Mouse (Mus musculus): ENCODE measurements around the gene Six5. TPM values are rescaled to one million over a fixed set of nuclear protein-coding genes. Genes with fewer than 3 reads are reported as not detected.

Six5 gene
- polyA plus RNA-seq, 1 experiment from 2014 or later, result 5.2 TPM

- no peaks in the 10 kb centered on the region for H3K27me3 ChIP-seq (replicated peaks)
- peak overlapping the region; percentile 84 for H3K27ac ChIP-seq
- H3K36me3 ChIP-seq, result peaks cover 17% of the 10 kb centered on the region
- WGBS, result 36% methylated on average over 4 of the region's 4 CpGs
- peak overlapping the region; percentile 56; the same call in 1 of the 2 replicates for H3K9ac ChIP-seq
- peaks cover 14% of the 10 kb centered on the region for H3K4me1 ChIP-seq
- H3K9me3 ChIP-seq, result no peaks in the 10 kb centered on the region
- ATAC-seq (ENCODE audit: low FRiP score, low read depth), result no peak
- H3K4me2 ChIP-seq (replicated peaks), result peak overlapping the region; percentile 65
- peak overlapping the region; percentile 35; the same call in 1 of the 2 replicates for H3K4me3 ChIP-seq
These were observed 36.3 kb downstream of the Six5 start for GRCm38 (mm10) chr7:19130657-19131056.

DNA sequence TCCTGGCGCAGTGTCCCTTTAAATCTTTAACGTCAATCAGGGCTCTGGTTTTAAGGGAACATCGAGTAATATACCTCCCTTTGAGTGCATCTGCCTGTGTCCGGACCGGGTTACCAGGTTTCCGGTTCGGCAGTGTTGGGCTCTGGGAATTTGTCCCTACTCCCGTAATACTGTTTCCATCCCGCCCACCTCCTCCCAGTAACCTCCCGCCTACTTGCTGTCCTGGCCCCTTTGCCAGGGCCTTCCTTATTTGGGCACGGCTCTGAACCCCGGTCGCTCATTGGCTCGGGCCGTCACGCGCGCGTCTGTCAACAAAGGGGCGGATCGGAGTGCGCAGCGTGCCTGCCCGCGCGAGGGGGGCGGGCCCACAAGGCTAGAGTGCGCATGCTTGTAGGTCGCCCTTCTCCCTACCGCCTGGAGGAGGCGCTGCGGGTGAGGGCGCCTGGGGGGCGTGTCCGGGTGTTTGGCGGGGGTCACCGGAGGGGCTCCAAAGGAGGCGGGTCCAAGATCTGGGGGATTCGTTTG is 37.0 kb downstream of the Six5 start:
- Histone ChIP-seq H3K9ac (peak overlapping the region; percentile 56), H3K4me1 (peaks cover 14% of the 10 kb centered on the region), H3K4me2 (replicated peaks) (peak overlapping the region; percentile 65), H3K9me3 (no peaks in the 10 kb centered on the region), H3K4me3 (peak overlapping the region; percentile 35), H3K27me3 (replicated peaks) (no peaks in the 10 kb centered on the region), H3K36me3 (peaks cover 24% of the 10 kb centered on the region), H3K27ac (peak overlapping the region; percentile 84)
- peak; percentile 98 for ATAC-seq (ENCODE audit: low FRiP score, low read depth)
- WGBS, result under 1% methylated on average over 39 of the region's 39 CpGs

DNA sequence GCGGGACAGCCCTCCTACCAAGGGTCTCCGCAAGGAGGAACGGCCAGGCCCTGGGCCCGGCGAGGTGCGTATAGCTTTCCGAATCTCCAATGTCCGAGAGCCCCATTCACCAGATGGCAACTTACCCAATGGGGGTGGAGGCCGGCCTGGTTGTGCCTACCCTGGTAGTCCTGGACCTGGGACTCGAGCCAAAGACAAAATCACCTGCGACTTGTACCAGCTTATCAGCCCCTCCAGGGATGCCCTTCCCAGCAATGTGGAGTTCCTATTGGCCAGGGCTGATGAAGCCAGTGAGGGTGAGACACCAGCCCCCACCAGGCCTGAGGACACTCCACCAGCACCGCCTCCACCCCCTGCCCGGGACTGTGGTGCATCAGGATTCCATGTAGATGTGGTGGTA is 41.8 kb downstream of the Six5 start:
- no peaks in the 10 kb centered on the region for H3K27me3 ChIP-seq (replicated peaks)
- H3K36me3 ChIP-seq, result peaks cover 65% of the 10 kb centered on the region

DNA sequence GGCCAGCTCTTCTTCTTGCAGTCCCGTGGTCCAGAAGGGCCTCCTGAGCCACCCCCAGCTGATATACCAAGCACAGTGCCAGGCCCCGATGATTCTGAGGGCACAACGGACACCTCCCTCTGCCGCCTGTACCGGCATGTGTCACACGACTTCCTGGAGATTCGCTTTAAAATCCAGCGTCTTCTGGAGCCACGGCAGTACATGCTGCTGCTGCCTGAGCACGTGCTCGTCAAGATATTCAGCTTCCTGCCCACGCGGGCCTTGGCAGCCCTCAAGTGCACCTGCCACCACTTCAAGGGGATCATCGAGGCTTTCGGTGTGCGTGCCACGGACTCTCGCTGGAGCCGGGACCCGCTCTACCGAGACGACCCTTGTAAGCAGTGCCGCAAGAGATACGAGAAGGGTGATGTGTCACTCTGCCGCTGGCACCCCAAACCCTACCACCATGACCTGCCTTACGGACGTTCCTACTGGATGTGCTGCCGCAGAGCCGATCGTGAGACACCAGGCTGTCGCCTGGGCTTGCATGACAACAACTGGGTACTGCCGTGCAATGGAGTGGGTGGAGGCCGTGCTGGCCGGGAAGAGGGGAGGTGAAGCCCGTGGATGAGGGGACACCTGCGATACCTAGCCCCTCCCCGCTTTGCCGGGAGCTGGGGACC is 42.4 kb downstream of the Six5 start:
- ATAC-seq (ENCODE audit: low FRiP score, low read depth), result no peak
- Histone ChIP-seq H3K9ac (no peak overlapping the region), H3K9me3 (no peaks in the 10 kb centered on the region), H3K4me2 (replicated peaks) (no peak overlapping the region), H3K36me3 (peaks cover 68% of the 10 kb centered on the region), H3K4me1 (peaks cover 3% of the 10 kb centered on the region), H3K4me3 (no peak overlapping the region), H3K27me3 (replicated peaks) (no peaks in the 10 kb centered on the region), H3K27ac (no peak overlapping the region)
- 94% methylated on average over 38 of the region's 38 CpGs for WGBS

More for the DNA sequence above, 41.8 kb downstream of the Six5 start:
- ATAC-seq (ENCODE audit: low FRiP score, low read depth), result no peak
- no peak overlapping the region for H3K27ac ChIP-seq
- no peak overlapping the region for H3K4me3 ChIP-seq
- no peaks in the 10 kb centered on the region for H3K9me3 ChIP-seq
- H3K9ac ChIP-seq, result no peak overlapping the region
- 98% methylated on average over 13 of the region's 13 CpGs for WGBS
- H3K4me2 ChIP-seq (replicated peaks), result no peak overlapping the region
- peaks cover 6% of the 10 kb centered on the region for H3K4me1 ChIP-seq

DNA sequence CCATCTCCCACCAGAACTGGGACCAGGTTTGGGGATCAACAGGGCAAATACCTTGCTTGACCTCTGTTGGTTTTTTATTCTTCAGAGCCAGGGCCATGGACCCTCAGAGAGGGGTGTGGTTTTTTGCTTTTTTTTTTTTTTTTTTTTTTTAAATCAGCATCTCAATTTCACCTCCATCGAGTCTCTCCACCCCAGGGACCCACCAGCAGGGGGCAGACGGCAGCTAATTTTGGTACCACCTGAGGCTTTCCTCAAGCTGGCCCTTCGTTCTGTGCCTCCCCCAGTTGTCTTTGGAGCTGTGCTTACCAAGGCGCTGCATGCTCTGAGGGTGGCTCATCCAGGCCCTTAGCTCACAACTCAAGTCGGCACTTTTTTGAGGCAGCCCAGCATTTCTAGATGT is 43.0 kb downstream of the Six5 start:
- WGBS, result 61% methylated on average over 5 of the region's 5 CpGs
- Histone ChIP-seq H3K36me3 (peaks cover 68% of the 10 kb centered on the region), H3K4me1 (no peaks in the 10 kb centered on the region), H3K9me3 (no peaks in the 10 kb centered on the region), H3K27me3 (replicated peaks) (no peaks in the 10 kb centered on the region), H3K9ac (no peak overlapping the region), H3K4me2 (replicated peaks) (no peak overlapping the region), H3K4me3 (no peak overlapping the region), H3K27ac (no peak overlapping the region)
- ATAC-seq (ENCODE audit: low FRiP score, low read depth), result no peak

- Histone ChIP-seq H3K36me3 (peaks cover 14% of the 10 kb centered on the region), H3K27ac (no peak overlapping the region), H3K9ac (no peak overlapping the region), H3K27me3 (replicated peaks) (no peaks in the 10 kb centered on the region), H3K4me2 (replicated peaks) (no peak overlapping the region), H3K9me3 (no peaks in the 10 kb centered on the region), H3K4me1 (peaks cover 22% of the 10 kb centered on the region), H3K4me3 (no peak overlapping the region)
- ATAC-seq (ENCODE audit: low FRiP score, low read depth), result no peak
- 85% methylated on average over 10 of the region's 10 CpGs for WGBS
These were observed 52.4 kb downstream of the Six5 start for GRCm38 (mm10) chr7:19146793-19147192.

GRCm38 (mm10) chr7:19147497-19148045 is 53.2 kb downstream of the Six5 start:
- WGBS, result 59% methylated on average over 6 of the region's 6 CpGs
- no peak overlapping the region for H3K4me3 ChIP-seq
- H3K4me2 ChIP-seq (replicated peaks), result peak overlapping the region; percentile 80
- no peak overlapping the region for H3K9ac ChIP-seq
- H3K36me3 ChIP-seq, result peaks cover 22% of the 10 kb centered on the region
- no peak overlapping the region for H3K27ac ChIP-seq
- H3K4me1 ChIP-seq, result peaks cover 22% of the 10 kb centered on the region
- H3K27me3 ChIP-seq (replicated peaks), result no peaks in the 10 kb centered on the region
- no peak for ATAC-seq (ENCODE audit: low FRiP score, low read depth)
- H3K9me3 ChIP-seq, result no peaks in the 10 kb centered on the region

Small RNA genes within 50 kb of the gene (microRNA-seq; reads per million reads assigned to microRNA genes)
- gene Mir3100, result not detected

Other genes starting within 250 kb of the Six5 start
- gene Pglyrp1, start 223.3 kb upstream of the Six5 start, polyA plus RNA-seq (2016; fragmentation: Nextera tagmentation; extraction: Ambion mirVana), result 3.9 and 4.7 TPM in 2 replicates
- 32.9 and 34.0 TPM in 2 replicates for gene Ccdc61, start 184.2 kb upstream of the Six5 start, polyA plus RNA-seq (2016; fragmentation: Nextera tagmentation; extraction: Ambion mirVana)
- 12.1 and 12.6 TPM in 2 replicates for gene Nova2, start 168.7 kb upstream of the Six5 start, polyA plus RNA-seq (2016; fragmentation: Nextera tagmentation; extraction: Ambion mirVana)
- 0.24 and 0.72 TPM in 2 replicates for gene Nanos2, start 107.2 kb upstream of the Six5 start, polyA plus RNA-seq (2016; fragmentation: Nextera tagmentation; extraction: Ambion mirVana)
- gene Mypop, start 103.3 kb upstream of the Six5 start, polyA plus RNA-seq (2016; fragmentation: Nextera tagmentation; extraction: Ambion mirVana), result 6.1 and 7.0 TPM in 2 replicates
- gene Irf2bp1, start 90.5 kb upstream of the Six5 start, polyA plus RNA-seq (2016; fragmentation: Nextera tagmentation; extraction: Ambion mirVana), result 41.6 and 45.2 TPM in 2 replicates
- 0.09 and 0.19 TPM in 2 replicates for gene Foxa3, start 71.1 kb upstream of the Six5 start, polyA plus RNA-seq (2016; fragmentation: Nextera tagmentation; extraction: Ambion mirVana)
- 46.9 and 47.3 TPM in 2 replicates for gene Sympk, start 70.2 kb upstream of the Six5 start, polyA plus RNA-seq (2016; fragmentation: Nextera tagmentation; extraction: Ambion mirVana)
- gene Rsph6a, start 39.9 kb upstream of the Six5 start, polyA plus RNA-seq (2016; fragmentation: Nextera tagmentation; extraction: Ambion mirVana), result not detected in 2 replicates
- gene Dmwd, start 18.4 kb upstream of the Six5 start, polyA plus RNA-seq (2016; fragmentation: Nextera tagmentation; extraction: Ambion mirVana), result 29.6 and 30.7 TPM in 2 replicates
- gene Dmpk, start 10.7 kb upstream of the Six5 start, polyA plus RNA-seq (2016; fragmentation: Nextera tagmentation; extraction: Ambion mirVana), result 13.7 and 18.2 TPM in 2 replicates
- gene Gm4969, start 23.8 kb downstream of the Six5 start, polyA plus RNA-seq (2016; fragmentation: Nextera tagmentation; extraction: Ambion mirVana), result 1.0 and 1.1 TPM in 2 replicates
- 18.3 and 19.9 TPM in 2 replicates for gene Fbxo46, start 25.3 kb downstream of the Six5 start, polyA plus RNA-seq (2016; fragmentation: Nextera tagmentation; extraction: Ambion mirVana)
- gene Qpctl, start 54.7 kb downstream of the Six5 start, polyA plus RNA-seq (2016; fragmentation: Nextera tagmentation; extraction: Ambion mirVana), result 19.5 and 20.9 TPM in 2 replicates
- 124 and 133 TPM in 2 replicates for gene Snrpd2, start 55.1 kb downstream of the Six5 start, polyA plus RNA-seq (2016; fragmentation: Nextera tagmentation; extraction: Ambion mirVana)
- 1.1 and 1.8 TPM in 2 replicates for gene Gipr, start 71.5 kb downstream of the Six5 start, polyA plus RNA-seq (2016; fragmentation: Nextera tagmentation; extraction: Ambion mirVana)
- gene Eml2, start 81.8 kb downstream of the Six5 start, polyA plus RNA-seq (2016; fragmentation: Nextera tagmentation; extraction: Ambion mirVana), result 5.1 and 6.6 TPM in 2 replicates
- 1.9 and 2.3 TPM in 2 replicates for gene Gpr4, start 117.9 kb downstream of the Six5 start, polyA plus RNA-seq (2016; fragmentation: Nextera tagmentation; extraction: Ambion mirVana)
- gene Opa3, start 133.7 kb downstream of the Six5 start, polyA plus RNA-seq (2016; fragmentation: Nextera tagmentation; extraction: Ambion mirVana), result 42.1 and 43.9 TPM in 2 replicates
- gene Vasp, start 177.2 kb downstream of the Six5 start, polyA plus RNA-seq (2016; fragmentation: Nextera tagmentation; extraction: Ambion mirVana), result 53.4 and 56.3 TPM in 2 replicates
- 0.20 TPM in 1 of 2 replicates, not detected in the other for gene Ppm1n, start 185.5 kb downstream of the Six5 start, polyA plus RNA-seq (2016; fragmentation: Nextera tagmentation; extraction: Ambion mirVana)
- 91.1 and 99.1 TPM in 2 replicates for gene Rtn2, start 188.0 kb downstream of the Six5 start, polyA plus RNA-seq (2016; fragmentation: Nextera tagmentation; extraction: Ambion mirVana)
- 0.08 TPM in 1 of 2 replicates, not detected in the other for gene Fosb, start 215.5 kb downstream of the Six5 start, polyA plus RNA-seq (2016; fragmentation: Nextera tagmentation; extraction: Ambion mirVana)